Mouse (Mus musculus): Measurements from ENCODE around the gene Pxn.
"Not testable (repeated sequence)": the region's sequence is repeated elsewhere in the genome, so short reads cannot be mapped to it uniquely, and the experiment has no call there.

Gene Pxn

GRCm38 (mm10) chr5:115486726-115487125 is 19.8 kb upstream of the Pxn start:
- no peak for DNase-seq (ENCODE audit: low spot score in 2 of 2)

- DNase-seq (ENCODE audit: low spot score in 2 of 2), result no peak
Observed at GRCm38 (mm10) chr5:115487353-115487752, 19.1 kb upstream of the Pxn start.

GRCm38 (mm10) chr5:115487942-115488580 is 18.4 kb upstream of the Pxn start:
- DNase-seq (ENCODE audit: low spot score in 2 of 2), result no peak

GRCm38 (mm10) chr5:115488841-115489698 is 17.4 kb upstream of the Pxn start:
- DNase-seq (ENCODE audit: low spot score in 2 of 2), result peak; percentile 73

GRCm38 (mm10) chr5:115489699-115490637 is 16.5 kb upstream of the Pxn start:
- peak; percentile 82 for DNase-seq (ENCODE audit: low spot score in 2 of 2)

- no peak for DNase-seq (ENCODE audit: low spot score in 2 of 2)
Observed at GRCm38 (mm10) chr5:115490638-115491000, 15.9 kb upstream of the Pxn start.

- no peak for DNase-seq (ENCODE audit: low spot score in 2 of 2)
Observed at GRCm38 (mm10) chr5:115491076-115491475, 15.4 kb upstream of the Pxn start.

GRCm38 (mm10) chr5:115491771-115492322 is 14.6 kb upstream of the Pxn start:
- peak in 1 of 2 experiments; percentile 76 for DNase-seq (ENCODE audit: low spot score in 2 of 2)

GRCm38 (mm10) chr5:115492711-115493335 is 13.7 kb upstream of the Pxn start:
- no peak for DNase-seq (ENCODE audit: low spot score in 2 of 2)

GRCm38 (mm10) chr5:115493441-115493840 is 13.0 kb upstream of the Pxn start:
- no peak for DNase-seq (ENCODE audit: low spot score in 2 of 2)

- not testable (repeated sequence) for DNase-seq (ENCODE audit: low spot score in 2 of 2)
Observed at GRCm38 (mm10) chr5:115495618-115496017, 10.9 kb upstream of the Pxn start.

- DNase-seq (ENCODE audit: low spot score in 2 of 2), result no peak
Observed at GRCm38 (mm10) chr5:115497033-115497432, 9.4 kb upstream of the Pxn start.

GRCm38 (mm10) chr5:115498307-115499240 is 7.9 kb upstream of the Pxn start:
- no peak for DNase-seq (ENCODE audit: low spot score in 2 of 2)

- DNase-seq (ENCODE audit: low spot score in 2 of 2), result no peak
Observed at GRCm38 (mm10) chr5:115500383-115500935, 6.0 kb upstream of the Pxn start.

GRCm38 (mm10) chr5:115503035-115503434 is 3.4 kb upstream of the Pxn start:
- DNase-seq (ENCODE audit: low spot score in 2 of 2), result no peak

GRCm38 (mm10) chr5:115505617-115506016 is 859 bp upstream of the Pxn start:
- not testable (repeated sequence) for DNase-seq (ENCODE audit: low spot score in 2 of 2)

GRCm38 (mm10) chr5:115507267-115507980 is 948 bp downstream of the Pxn start:
- no peak for DNase-seq (ENCODE audit: low spot score in 2 of 2)

GRCm38 (mm10) chr5:115507981-115508858 is 1.7 kb downstream of the Pxn start:
- no peak for DNase-seq (ENCODE audit: low spot score in 2 of 2)

Data from urinary bladder, postnatal 4 days (tissue).